Mouse (Mus musculus) liver, embryonic 14.5 days (tissue): ENCODE measurements around the gene Eapp. TPM values are rescaled to one million over a fixed set of nuclear protein-coding genes. Genes with fewer than 3 reads are reported as not detected.
"Not testable (repeated sequence)": the region's sequence is repeated elsewhere in the genome, so short reads cannot be mapped to it uniquely, and the experiment has no call there.

Source experiments
- ATAC-seq: fragments of 200-750 bp; cut with Nextera tagmentation; 2 replicates; pipeline ENCODE4 v1.8.0; 2017; ENCODE audit warnings: moderate number of reproducible peaks, mild to moderate bottlenecking, moderate library complexity; ENCODE audit not compliant: insufficient read depth
- DNase-seq, 3 experiments: peaks; one replicate each; pipeline ENCODE4 v3.0.0-alpha.2; 2012 to 2013; ENCODE audit warnings: low read depth in 3 of 3, low spot score in 3 of 3
- H3K27ac ChIP-seq: fragments of 300-500 bp; sonication (generic); 2 replicates; pipeline ENCODE4 v1.5.1; 2014; ENCODE audit warnings: moderate library complexity, mild to moderate bottlenecking, control low read depth, inconsistent platforms
- H3K27me3 ChIP-seq: fragments of 300-500 bp; sonication (generic); 2 replicates; pipeline ENCODE4 v1.6.1; 2014; ENCODE audit warnings: mild to moderate bottlenecking, low read length, moderate library complexity; ENCODE audit not compliant: control insufficient read depth, insufficient read depth
- H3K36me3 ChIP-seq: fragments of 300-500 bp; sonication (generic); replicated peaks from 2 replicates; pipeline ENCODE4 v1.6.1; 2014; ENCODE audit warnings: low read depth; ENCODE audit not compliant: control insufficient read depth, insufficient read depth
- H3K4me1 ChIP-seq, 2 experiments: fragments of 200-500 bp in 1 of 2; fragments of 300-500 bp in 1 of 2; sonication (generic) in 1 of 2; replicated peaks; 2 replicates each; pipeline ENCODE4 v1.6.1; 2012 to 2014; ENCODE audit warnings: antibody characterized with exemption in 1 of 2, inconsistent platforms in 1 of 2, low read length in 1 of 2; ENCODE audit not compliant: control insufficient read depth in 2 of 2, insufficient read depth in 2 of 2
- H3K4me2 ChIP-seq: fragments of 300-500 bp; sonication (generic); 2 replicates; pipeline ENCODE4 v1.6.1; 2014; ENCODE audit warnings: low read depth, mild to moderate bottlenecking, control low read depth, moderate library complexity
- H3K4me3 ChIP-seq, 2 experiments: fragments of 200-500 bp in 1 of 2; fragments of 300-500 bp in 1 of 2; sonication (generic) in 1 of 2; 2 replicates each; pipeline ENCODE4 v1.5.1; 2012 to 2014; ENCODE audit warnings: low read depth in 2 of 2, low read length in 2 of 2, mild to moderate bottlenecking in 2 of 2, control low read depth in 1 of 2, inconsistent platforms in 1 of 2, moderate library complexity in 1 of 2; ENCODE audit not compliant: insufficient read depth in 1 of 2
- H3K9ac ChIP-seq: fragments of 300-500 bp; sonication (generic); replicated peaks from 2 replicates; pipeline ENCODE4 v1.6.1; 2014; ENCODE audit warnings: mild to moderate bottlenecking, control low read depth, moderate library complexity
- H3K9me3 ChIP-seq: fragments of 300-500 bp; sonication (generic); 2 replicates; pipeline ENCODE4 v1.6.1; 2016; ENCODE audit warnings: low read length, mixed read lengths; ENCODE audit not compliant: control insufficient read depth
- CTCF ChIP-seq: IDR thresholded peaks from 2 replicates; pipeline ENCODE4 v1.5.1; 2016; ENCODE audit warnings: antibody characterized with exemption, low read depth, control low read depth
- EP300 ChIP-seq: IDR thresholded peaks from 2 replicates; pipeline ENCODE4 v1.6.1; 2016; ENCODE audit warnings: antibody characterized with exemption, low read depth
- WGBS: fragments of 180-500 bp; shearing (Covaris S2); extraction: QIAGEN DNeasy Blood & Tissue Kit; methylation state at CpG from one replicate; pipeline ENCODE4 v1.1.7; 2014; ENCODE audit not compliant: insufficient replicate concordance; 5-methylcytosine and 5-hydroxymethylcytosine counted together
- polyA plus RNA-seq, 2 experiments: library from polyadenylated mRNA; depleted of rRNA in 1 of 2; stranded (reverse) in 1 of 2; unstranded in 1 of 2; fragments of >200 nt; fragmentation: Nextera tagmentation in 1 of 2; extraction: Ambion mirVana in 1 of 2; gene quantifications; 2 replicates each; pipeline versions ENCODE4 v1.2.1 to v1.2.3; 2012 to 2014

Eapp gene
- polyA plus RNA-seq (2012; rRNA removed) (4.0 and 8.7 TPM in 2 replicates), polyA plus RNA-seq (2014; fragmentation: Nextera tagmentation; extraction: Ambion mirVana) (41.8 and 45.7 TPM in 2 replicates)

GRCm38 (mm10) chr12:54695511-54696241 lies at the start of gene Eapp:
TSS of gene Eapp (minus strand) at chr12:54695897.
- Histone ChIP-seq H3K27ac (peak within 1 kb of the TSS; percentile 92), H3K4me2 (peak within 1 kb of the TSS; percentile 98), H3K36me3 (no peaks in the 10 kb centered on the region; the same call in 1 of the 2 replicates), H3K4me3 (peak within 1 kb of the TSS; percentile 83 to 87), H3K9ac (peak within 1 kb of the TSS; percentile 97), H3K27me3 (no peaks in the 10 kb centered on the region), H3K9me3 (no peaks in the 10 kb centered on the region), H3K4me1 (peaks cover 8 to 18% of the 10 kb centered on the region in 2 experiments)
- TF ChIP-seq EP300 (no peak), CTCF (peak; percentile 52)
- under 1% methylated on average over 57 of the region's 57 CpGs for WGBS
- peak; percentile 91 to 94 (median 92) for DNase-seq
- peak; percentile 85 for ATAC-seq

- H3K36me3 ChIP-seq, H3K9ac ChIP-seq, H3K4me2 ChIP-seq, H3K9me3 ChIP-seq, H3K27ac ChIP-seq, H3K27me3 ChIP-seq, H3K4me1 ChIP-seq, DNase-seq, H3K4me3 ChIP-seq: not testable (repeated sequence)
- WGBS, result 2% methylated on average over 8 of the region's 33 CpGs
- ATAC-seq, result peak; percentile 38
Measured at GRCm38 (mm10) chr12:54738661-54739243, 43.1 kb upstream of the Eapp start.

GRCm38 (mm10) chr12:54737891-54738660 lies 42.4 kb upstream of the Eapp start:
- no CpG with 5 or more reads among the region's 21 CpGs for WGBS
- H3K4me1 ChIP-seq, H3K9ac ChIP-seq, H3K36me3 ChIP-seq, H3K27me3 ChIP-seq, H3K9me3 ChIP-seq, H3K27ac ChIP-seq, DNase-seq, H3K4me3 ChIP-seq, H3K4me2 ChIP-seq: not testable (repeated sequence)
- ATAC-seq, result peak; percentile 83

- not testable (repeated sequence) for H3K9me3 ChIP-seq, DNase-seq, H3K27ac ChIP-seq, H3K36me3 ChIP-seq, H3K4me2 ChIP-seq, H3K4me3 ChIP-seq, H3K27me3 ChIP-seq, H3K9ac ChIP-seq, H3K4me1 ChIP-seq
- TF ChIP-seq EP300, result 0 out of 2 replicates have a peak, but pooled peaks have one; percentile 17
- ATAC-seq, result peak; percentile 58
- 0% methylated on average over 7 of the region's 49 CpGs for WGBS
Measured at GRCm38 (mm10) chr12:54734307-54735131, 38.8 kb upstream of the Eapp start.

GRCm38 (mm10) chr12:54729140-54730059 lies 33.7 kb upstream of the Eapp start:
- no CpG with 5 or more reads among the region's 56 CpGs for WGBS
- not testable (repeated sequence) for DNase-seq, H3K4me1 ChIP-seq, H3K27me3 ChIP-seq, H3K4me2 ChIP-seq, H3K9me3 ChIP-seq, H3K4me3 ChIP-seq, H3K36me3 ChIP-seq, H3K9ac ChIP-seq, H3K27ac ChIP-seq
- ATAC-seq, result peak; percentile 83

GRCm38 (mm10) chr12:54718871-54719786 lies 23.4 kb upstream of the Eapp start:
- H3K27ac ChIP-seq, H3K36me3 ChIP-seq, H3K4me1 ChIP-seq, H3K4me2 ChIP-seq, H3K9me3 ChIP-seq, H3K9ac ChIP-seq, H3K27me3 ChIP-seq, H3K4me3 ChIP-seq, DNase-seq: not testable (repeated sequence)
- ATAC-seq, result peak; percentile 82
- WGBS, result no CpG with 5 or more reads among the region's 56 CpGs
